Mouse (Mus musculus) cerebellum, postnatal 14 days (tissue): ENCODE results near the gene Ccnl2.

ENCODE experiments used
- DNase-seq, 2 experiments: peaks; one replicate each; pipeline ENCODE4 v3.0.0; 2021; ENCODE audit warnings: mixed read lengths in 2 of 2

Gene Ccnl2

DNA sequence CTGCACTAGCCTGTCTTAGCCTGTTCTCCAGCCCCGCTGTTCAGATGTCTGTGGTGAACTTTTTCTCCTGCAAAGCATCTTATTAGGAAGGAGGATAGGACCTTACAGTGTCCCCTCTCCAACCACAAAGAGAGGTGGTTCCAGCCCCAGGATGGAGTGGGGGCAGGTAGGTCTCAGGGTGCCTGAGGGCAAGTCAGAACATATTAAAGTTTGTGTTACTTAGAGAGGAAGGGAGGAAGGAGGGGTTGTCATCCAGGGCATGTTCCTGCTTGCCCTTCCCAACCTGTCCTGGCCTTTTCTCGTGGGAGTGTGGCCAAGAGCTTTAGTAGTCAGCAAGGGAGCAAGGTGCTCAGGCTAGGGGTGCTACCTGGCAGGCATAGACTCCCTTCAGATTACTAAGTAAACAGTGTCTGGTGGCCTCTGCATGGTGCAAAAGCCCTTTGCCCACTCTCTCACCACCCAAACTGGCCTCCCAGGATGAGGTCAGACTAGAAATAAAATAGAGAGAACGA lies 21.6 kb upstream of the Ccnl2 start:
- no peak for DNase-seq

DNA sequence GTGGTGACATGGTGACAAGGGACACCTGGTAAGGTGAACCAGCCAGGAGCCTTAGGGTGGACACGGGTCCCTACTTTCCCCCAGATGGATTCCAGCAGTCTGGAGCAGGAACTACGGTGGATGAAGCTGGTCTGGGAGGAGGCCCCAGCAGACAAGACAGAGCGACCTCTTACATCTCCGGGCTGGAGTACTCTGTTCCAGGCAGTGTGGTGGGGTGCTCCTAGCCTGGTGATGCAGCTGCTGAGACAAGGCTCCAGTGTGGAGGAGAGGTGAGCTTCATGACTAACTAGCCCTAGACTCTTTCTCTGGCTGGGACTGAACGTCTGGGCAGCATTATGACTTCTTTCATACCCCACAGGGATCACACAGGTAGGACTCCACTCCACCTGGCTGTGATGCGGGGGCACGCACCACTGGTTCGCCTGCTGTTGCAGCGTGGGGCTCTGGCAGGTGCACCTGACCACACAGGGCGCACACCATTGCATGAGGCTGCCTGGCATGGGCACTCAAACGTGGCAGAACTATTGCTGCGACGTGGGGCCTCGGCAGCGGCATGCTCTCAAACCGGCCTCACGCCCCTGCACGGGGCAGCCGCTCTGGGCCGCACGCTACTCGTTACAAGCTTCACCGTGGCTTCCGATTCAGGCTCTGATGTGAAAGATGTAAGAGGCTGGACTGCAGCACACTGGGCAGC lies 20.9 kb upstream of the Ccnl2 start:
- DNase-seq = no peak

DNA sequence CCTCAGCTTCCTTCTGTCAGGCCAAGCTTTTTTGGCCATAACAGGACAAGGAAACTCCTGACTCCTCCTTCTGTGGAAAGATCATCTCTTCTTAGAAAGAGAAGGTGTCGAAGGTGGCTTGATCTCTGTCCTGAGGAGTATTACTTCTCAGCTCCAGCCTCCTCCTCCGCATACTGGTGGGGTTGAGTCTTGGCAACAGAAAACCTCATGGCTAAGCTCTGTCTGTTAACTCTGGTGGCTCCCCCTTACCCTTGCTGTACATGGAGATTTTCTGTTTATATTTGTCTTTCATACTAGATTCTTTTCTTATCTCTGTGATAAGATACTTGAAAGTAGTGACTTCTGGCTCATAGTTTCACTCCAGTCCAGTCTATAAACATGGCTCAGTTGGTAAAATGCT lies 18.6 kb upstream of the Ccnl2 start:
- no peak for DNase-seq

DNA sequence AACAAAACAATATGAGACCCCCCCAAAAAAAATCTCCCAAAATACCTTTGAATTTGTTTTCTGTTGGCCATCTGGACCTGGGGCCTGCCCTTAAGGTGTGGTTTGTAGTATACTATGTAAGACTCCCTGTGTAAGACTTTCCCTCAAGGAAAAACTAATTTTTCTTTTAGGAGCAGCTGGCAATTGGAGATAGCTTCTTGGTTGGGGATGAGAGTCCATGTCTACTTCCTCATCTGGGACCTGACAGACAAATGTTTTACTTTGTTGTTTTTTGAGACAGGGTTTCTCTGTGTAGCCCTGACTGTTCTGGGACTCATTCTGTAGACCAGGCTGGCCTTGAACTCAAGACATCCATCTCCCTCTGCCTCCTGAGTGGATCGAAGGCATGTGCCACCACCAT lies 10.2 kb upstream of the Ccnl2 start:
- no peak for DNase-seq

DNA sequence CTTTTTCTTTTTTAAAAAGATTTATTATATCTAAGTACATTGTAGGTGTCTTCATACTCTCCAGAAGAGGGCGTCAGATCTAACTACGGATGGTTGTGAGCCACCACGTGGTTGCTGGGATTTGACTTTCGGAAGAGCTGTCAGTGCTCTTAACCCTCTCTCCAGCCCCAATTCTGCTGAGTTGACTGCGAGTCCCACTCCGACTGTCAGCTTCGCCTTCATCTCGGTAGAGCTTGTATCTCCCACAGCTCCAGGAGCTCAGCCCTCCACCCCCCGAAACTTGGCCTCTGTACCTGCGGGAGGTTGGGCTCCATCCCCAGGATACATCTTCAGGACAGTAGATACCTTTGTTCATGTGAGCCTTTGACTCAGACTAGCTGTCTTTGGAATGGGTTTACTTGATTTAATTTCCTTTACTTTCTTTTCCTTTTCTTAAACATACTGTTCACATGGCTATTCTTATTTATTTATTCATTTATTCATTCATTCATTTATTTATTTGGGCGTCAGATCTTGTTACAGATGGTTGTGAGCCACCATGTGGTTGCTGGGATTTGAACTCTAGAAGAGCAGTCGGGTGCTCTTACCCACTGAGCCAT lies 9.4 kb upstream of the Ccnl2 start, which contains the start of gene Mrpl20:
TSS of gene Mrpl20 (plus strand) at position 138 of the 599 bp plus-strand sequence.
- DNase-seq = no peak

DNA sequence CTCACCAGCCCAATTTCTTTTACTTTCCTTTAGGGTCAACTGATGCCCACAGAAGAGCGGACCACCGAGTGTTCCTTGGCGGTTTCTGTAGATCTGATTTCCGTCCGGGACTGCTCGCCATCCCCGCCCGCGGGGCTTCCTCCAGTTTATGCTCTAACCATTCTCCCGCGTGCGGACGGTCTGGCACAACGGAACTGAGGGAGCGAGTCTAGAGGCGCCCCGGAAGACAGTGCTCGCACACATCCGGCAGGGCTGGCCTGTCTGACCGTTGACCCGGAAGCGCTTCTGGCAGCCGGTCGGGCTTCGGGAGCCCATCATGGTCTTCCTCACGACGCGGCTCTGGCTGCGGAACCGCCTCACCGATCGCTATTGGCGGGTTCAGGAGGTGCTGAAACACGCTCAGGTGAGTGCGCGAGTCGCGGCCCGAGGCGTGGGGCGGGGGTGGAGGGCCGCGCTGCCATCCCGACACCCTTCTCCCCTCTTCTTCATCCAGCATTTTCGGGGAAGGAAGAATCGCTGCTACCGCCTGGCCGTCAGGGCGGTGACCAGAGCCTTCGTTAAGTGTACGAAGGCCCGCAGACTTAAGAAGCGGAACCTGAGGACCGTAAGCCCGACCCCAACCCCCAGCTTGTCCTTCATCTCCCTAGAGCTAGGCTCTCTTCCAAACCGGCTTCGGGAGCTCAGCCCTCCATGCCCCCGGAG lies 8.8 kb upstream of the Ccnl2 start:
- peak; percentile 99 for DNase-seq

- DNase-seq = no peak
These were observed 4.4 kb upstream of the Ccnl2 start for GRCm38 (mm10) chr4:155807841-155808240.

- peak in 1 of 2 experiments; percentile 66 for DNase-seq
These were observed 434 bp downstream of the Ccnl2 start for GRCm38 (mm10) chr4:155812665-155813181.

- no peak for DNase-seq
These were observed 5.2 kb downstream of the Ccnl2 start for GRCm38 (mm10) chr4:155817533-155817932.

GRCm38 (mm10) chr4:155821025-155821424 lies 8.7 kb downstream of the Ccnl2 start:
- DNase-seq = peak in 1 of 2 experiments; percentile 61

DNA sequence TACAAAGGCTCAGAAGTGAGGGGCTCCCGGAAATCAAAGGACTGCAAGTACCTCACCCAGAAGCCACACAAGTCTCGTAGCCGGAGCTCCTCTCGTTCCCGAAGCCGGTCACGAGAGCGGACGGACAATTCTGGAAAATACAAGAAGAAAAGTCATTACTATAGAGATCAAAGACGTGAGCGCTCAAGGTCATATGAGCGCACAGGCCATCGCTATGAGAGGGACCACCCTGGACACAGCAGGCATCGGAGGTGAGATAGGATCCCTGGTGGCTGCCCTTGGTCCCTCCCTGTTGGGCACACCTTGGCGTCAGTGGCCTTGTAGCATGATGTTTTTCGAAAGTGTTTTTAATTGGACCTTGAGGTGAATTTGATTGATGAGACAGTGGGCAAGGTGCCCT lies 11.2 kb downstream of the Ccnl2 start:
- no peak for DNase-seq

GRCm38 (mm10) chr4:155829866-155830265 lies 17.6 kb downstream of the Ccnl2 start:
- no peak for DNase-seq

DNA sequence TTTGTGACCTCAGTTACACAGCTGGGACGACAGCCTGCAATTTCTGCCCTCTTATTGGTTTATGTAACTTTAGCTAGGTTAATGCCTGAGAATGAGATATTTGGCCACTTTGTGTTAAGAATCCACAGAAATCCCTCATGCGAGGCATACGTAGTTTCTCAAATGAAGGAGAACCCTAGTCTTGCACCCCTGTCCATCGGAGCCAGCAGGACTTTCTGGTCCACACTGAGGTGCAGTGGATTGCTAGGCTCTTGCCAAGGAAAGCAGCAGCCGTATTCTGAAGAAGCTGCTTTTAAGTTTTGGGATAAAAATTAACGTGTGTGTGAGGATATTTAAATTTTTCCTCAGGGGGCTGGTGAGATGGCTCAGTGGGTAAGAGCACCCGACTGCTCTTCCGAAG lies 18.3 kb downstream of the Ccnl2 start:
- DNase-seq = no peak

DNA sequence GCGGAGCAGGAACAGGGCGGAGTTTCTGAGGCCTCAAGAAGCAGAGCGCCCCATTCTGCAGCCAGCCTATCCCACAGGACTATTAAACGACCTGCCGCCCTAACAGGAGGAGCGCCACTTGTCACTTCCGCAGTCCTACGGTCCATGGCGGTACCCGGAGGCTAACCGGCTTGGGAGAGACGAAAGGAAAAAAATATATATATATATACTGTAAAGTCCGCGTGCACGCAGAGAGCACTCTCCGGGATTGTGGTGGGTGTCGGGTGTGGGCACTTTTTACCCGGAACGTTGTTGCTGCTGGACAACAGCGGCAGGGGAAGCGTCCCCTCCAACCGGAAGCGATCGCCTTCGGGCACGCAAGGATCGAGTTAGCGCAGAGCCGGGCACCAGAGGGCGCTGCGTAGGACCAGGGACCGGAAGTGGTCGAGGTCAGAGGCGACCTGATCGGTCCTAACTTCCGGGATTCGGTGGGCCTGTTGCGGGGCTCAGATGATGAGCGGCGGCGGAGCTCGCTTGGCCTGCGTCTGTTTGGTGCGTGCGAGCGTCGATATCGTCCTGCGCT lies 19.0 kb downstream of the Ccnl2 start, which contains the start of gene Aurkaip1:
TSS of gene Aurkaip1 (plus strand) at position 68 of the 562 bp plus-strand sequence.
- DNase-seq = peak; percentile 98 to 99

DNA sequence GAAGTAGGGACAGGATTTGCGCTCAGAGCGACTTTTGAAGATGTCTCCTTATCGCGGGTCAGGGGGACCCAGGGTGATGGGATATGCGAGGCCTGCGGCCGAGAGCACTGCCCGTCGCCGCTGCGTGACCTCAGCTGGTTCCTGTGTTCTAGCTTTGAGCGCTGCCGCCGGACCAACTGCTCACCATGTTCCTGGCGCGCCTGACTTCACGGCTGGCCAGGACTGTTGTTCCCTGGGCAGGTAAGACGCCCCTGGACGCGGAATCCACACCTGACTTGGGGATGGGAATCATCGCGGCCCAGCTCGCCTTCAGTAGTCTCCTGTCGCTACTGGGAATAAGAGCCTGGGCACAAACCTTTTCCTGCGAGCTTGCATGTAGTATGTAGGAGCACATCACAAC lies 19.5 kb downstream of the Ccnl2 start:
- DNase-seq = peak in 1 of 2 experiments; percentile 56

GRCm38 (mm10) chr4:155832321-155832720 lies 20.0 kb downstream of the Ccnl2 start:
- peak in 1 of 2 experiments; percentile 20 for DNase-seq

GRCm38 (mm10) chr4:155833234-155833633 lies 20.9 kb downstream of the Ccnl2 start:
- no peak for DNase-seq

DNA sequence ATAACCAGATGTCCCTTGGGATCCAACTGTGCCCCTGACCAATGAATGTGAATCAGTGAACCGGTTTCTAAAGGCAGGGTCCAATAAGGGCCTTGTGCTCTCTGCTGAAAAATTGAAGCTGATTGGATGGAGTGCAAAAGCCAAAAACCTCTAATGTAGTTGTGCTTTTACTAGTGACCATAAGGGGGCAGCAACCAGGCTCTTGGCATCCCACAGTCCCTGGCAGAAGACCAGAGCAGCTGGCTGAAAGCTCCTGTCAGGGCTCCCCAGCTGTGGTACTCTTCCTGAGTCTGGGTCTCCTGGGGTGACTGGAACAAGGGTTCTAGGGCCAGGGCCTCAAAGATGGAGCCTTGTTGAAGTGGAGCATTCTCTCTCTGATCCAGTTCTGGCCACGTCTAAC lies 21.5 kb downstream of the Ccnl2 start:
- DNase-seq = peak; percentile 73 to 88

DNA sequence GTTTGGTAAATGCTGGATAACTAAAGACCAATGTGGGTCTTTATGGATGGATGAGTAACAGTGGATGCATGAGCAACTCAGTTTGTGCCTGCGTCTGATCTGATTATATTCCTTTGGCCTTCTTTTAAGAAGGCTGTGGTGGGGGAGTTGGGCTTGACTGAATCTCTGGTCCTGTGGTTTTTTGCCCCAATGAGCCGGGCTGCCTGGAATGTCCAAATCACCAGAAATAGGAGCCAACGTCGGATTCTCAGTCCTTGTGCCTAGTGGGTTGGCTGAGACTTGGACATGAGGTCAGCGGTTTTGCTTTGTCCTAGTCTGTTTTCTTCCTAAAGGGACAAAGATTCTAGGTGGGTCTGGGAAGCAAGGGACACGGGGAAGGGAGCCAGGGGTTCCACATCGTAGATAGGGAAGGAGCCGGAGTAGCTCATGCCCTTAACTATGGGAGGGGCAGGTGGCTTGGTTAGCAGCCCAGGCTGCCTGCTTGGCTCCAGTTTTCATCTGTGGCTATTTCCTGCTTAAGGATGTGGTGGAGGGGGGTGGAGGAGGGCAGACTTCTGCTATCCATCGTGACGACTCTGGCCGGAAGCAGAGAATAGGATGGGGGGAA lies 25.2 kb downstream of the Ccnl2 start:
- DNase-seq = peak in 1 of 2 experiments; percentile 28

- peak in 1 of 2 experiments; percentile 7 for DNase-seq
These were observed 26.2 kb downstream of the Ccnl2 start for GRCm38 (mm10) chr4:155838187-155839153.

GRCm38 (mm10) chr4:155839483-155839910 lies 27.2 kb downstream of the Ccnl2 start, which contains the start of gene Mxra8:
TSS of gene Mxra8 (plus strand) at chr4:155839680.
- DNase-seq = peak in 1 of 2 experiments; percentile 43
